ENCODE assay signal across 7 mouse cellular contexts in genomic region chr9:78176201-78176727, GRCm38 (mm10). TPM values are rescaled to one million over a fixed set of nuclear protein-coding genes. Genes with fewer than 3 reads are reported as not detected.
A peak's percentile ranks its signal among the peaks of the same experiment; 100 is the strongest.
DNase-seq lines count a peak whose midpoint lies in the region; ATAC-seq and TF ChIP-seq lines count a peak whose summit lies in the region.

No protein-coding gene starts in this region.

- intact Hi-C loops in gastrocnemius, postnatal 14 days (cut with DNase I; ENCODE audit: low total_unique reads), result no loop called here
- intact Hi-C loops in left cerebral cortex, postnatal 10 days (cut with DNase I), result no loop called here

- H3K27ac ChIP-seq in cortical plate, adult 2 months (ENCODE audit: insufficient read depth, low read length), result peak overlapping the region; percentile 84

- peaks cover 4% of the 10 kb centered on the region; the same call in 1 of the 2 replicates for H3K9me3 ChIP-seq in megakaryocyte, embryonic 14.5 days

- no peak for TF ChIP-seq POLR2A in cortical plate, adult 2 months (IDR thresholded peaks at IDR 0.05; ENCODE audit: extremely low read depth, insufficient read depth, low read length)

- TF ChIP-seq CTCF in cortical plate, adult 2 months (IDR thresholded peaks at IDR 0.05; ENCODE audit: extremely low read depth, insufficient read depth, low read length), result peak; percentile 65

- no peaks in the 10 kb centered on the region for H3K27me3 ChIP-seq in megakaryocyte, embryonic 14.5 days (replicated peaks)

- peak; percentile 86 for DNase-seq in adipocyte (ENCODE audit: low spot score)
- peak; percentile 59 for DNase-seq in gastrocnemius, postnatal 14 days
- peak; percentile 59 to 73 for DNase-seq in left cerebral cortex, postnatal 10 days (ENCODE audit: extremely low spot score in 1 of 2, low spot score in 2 of 2)
- peak; percentile 35 for DNase-seq in right cerebral cortex, postnatal 25 days

- peak overlapping the region; percentile 63 for H3K4me3 ChIP-seq in cortical plate, adult 2 months (ENCODE audit: insufficient read depth, low read length)
- peak overlapping the region; percentile 99 for H3K4me3 ChIP-seq in megakaryocyte, embryonic 14.5 days (replicated peaks)

- H3K4me1 ChIP-seq in cortical plate, adult 2 months (ENCODE audit: control insufficient read depth, insufficient read depth, low read length), result no peaks in the 10 kb centered on the region
- peaks cover 8% of the 10 kb centered on the region for H3K4me1 ChIP-seq in megakaryocyte, embryonic 14.5 days

- H3K36me3 ChIP-seq in megakaryocyte, embryonic 14.5 days (replicated peaks; ENCODE audit: low read length), result peaks cover 2% of the 10 kb centered on the region

- peak; percentile 16 for ATAC-seq in inflammation-experienced regulatory T-cells, adult 6 months

RNA-seq across cellular contexts. Expression of gene Gsta4, which starts 6.3 kb away (rescaled TPM):
- polyA plus RNA-seq in cortical plate, adult 2 months (2012; rRNA removed), result 85.6 and 92.4 TPM in 2 replicates
- total RNA-seq in gastrocnemius, postnatal 14 days (2021), result 10 to 100 TPM; 10.9 to 12.1 TPM
- polyA plus RNA-seq in inflammation-experienced regulatory T-cells, adult 6 months (2017; shearing (Covaris generic)), result 10 to 100 TPM in 2 of 3 experiments, under 1 TPM in 1; 0.62 to 23.4 (median 19.3) TPM
- 10 to 100 TPM; 21.5 to 21.6 TPM for total RNA-seq in left cerebral cortex, postnatal 10 days (2021)
- polyA plus RNA-seq in megakaryocyte, embryonic 14.5 days (2012; ENCODE audit: insufficient read depth, low replicate concordance), result 0.09 TPM in 1 of 2 replicates, not detected in the other

RNA-seq across cellular contexts. Expression of gene Gsta1, which starts 54.2 kb away (rescaled TPM):
- not detected in 2 replicates for polyA plus RNA-seq in cortical plate, adult 2 months (2012; rRNA removed)
- total RNA-seq in gastrocnemius, postnatal 14 days (2021), result not detected
- not detected for polyA plus RNA-seq in inflammation-experienced regulatory T-cells, adult 6 months (2017; shearing (Covaris generic))
- not detected for total RNA-seq in left cerebral cortex, postnatal 10 days (2021)
- not detected in 2 replicates for polyA plus RNA-seq in megakaryocyte, embryonic 14.5 days (2012; ENCODE audit: insufficient read depth, low replicate concordance)

Comparison
In these comparisons a context has a peak if more than half of its experiments do, and no peak if none do; other contexts are left out.
1. Peak in every context shown above with its lines: DNase-seq, ATAC-seq, H3K4me3 ChIP-seq and H3K27ac ChIP-seq.
2. DNase-seq: peak in every context shown above with its lines; median percentile 86 in adipocyte; 66 in left cerebral cortex, postnatal 10 days; 59 in gastrocnemius, postnatal 14 days; 35 in right cerebral cortex, postnatal 25 days.